Mouse (Mus musculus) G1E (cell line): ENCODE measurements at regions not wholly inside any gene's neighbourhood (a gene's known extent, or its start where the extent isn't known, plus 50 kb on each side); places are given as distances from the start of the nearest gene placed in this dataset.

ENCODE experiments used
- CTCF ChIP-seq: IDR thresholded peaks from 2 replicates; pipeline ENCODE4 v1.5.1; 2012; ENCODE audit warnings: low read depth, low read length, inconsistent platforms, mixed read lengths
- GATA1 ChIP-seq: IDR thresholded peaks from 2 replicates; pipeline ENCODE4 v1.6.1; 2012; ENCODE audit warnings: borderline replicate concordance, low read length, inconsistent platforms, mixed read lengths
- GATA2 ChIP-seq: IDR thresholded peaks from 2 replicates; pipeline ENCODE4 v1.6.1; 2012; ENCODE audit warnings: low read depth, low read length, inconsistent platforms, borderline replicate concordance
- POLR2AphosphoS5 ChIP-seq: IDR thresholded peaks from 2 replicates; pipeline ENCODE4 v1.6.1; 2012; ENCODE audit warnings: low read depth, low read length, inconsistent platforms; ENCODE audit not compliant: insufficient replicate concordance
- TAL1 ChIP-seq: conservative IDR thresholded peaks from 2 replicates; pipeline ENCODE4 v1.6.1; 2012; ENCODE audit warnings: low read depth, low read length, inconsistent platforms, mixed read lengths

DNA sequence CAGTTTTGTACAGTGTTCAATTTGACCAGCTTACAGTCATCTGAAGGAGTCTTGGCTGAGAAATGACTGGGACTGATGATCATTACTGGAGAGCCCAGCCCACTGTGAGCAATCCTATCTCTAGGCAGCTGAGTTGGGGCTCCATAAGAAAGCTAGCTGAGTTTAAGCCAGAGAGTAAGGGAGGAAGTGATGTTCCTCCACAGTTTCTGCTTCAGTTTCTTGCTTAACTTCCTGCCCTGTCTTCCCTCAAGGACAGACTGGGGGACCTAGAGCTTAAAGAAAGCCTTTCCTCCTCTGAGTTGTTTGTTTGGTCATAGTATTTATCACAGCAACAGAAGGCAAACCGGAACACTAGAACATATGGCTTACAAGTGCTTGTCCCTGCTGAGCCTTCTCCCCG, 70.8 kb upstream of the Med14 start:
- no peak for TF ChIP-seq TAL1
- TF ChIP-seq CTCF: no peak
- TF ChIP-seq GATA2: no peak
- TF ChIP-seq GATA1: no peak
- TF ChIP-seq POLR2AphosphoS5: no peak
